Mouse (Mus musculus) mesoderm, embryonic 11.5 days (tissue): ENCODE measurements at regions not wholly inside any gene's neighbourhood (a gene's known extent, or its start where the extent isn't known, plus 50 kb on each side); places are given as distances from the start of the nearest gene placed in this dataset.

ENCODE experiments used
- DNase-seq: peaks from one replicate; pipeline ENCODE4 v3.0.0-alpha.2; 2012; ENCODE audit warnings: low read depth, low spot score

GRCm38 (mm10) chr8:126688014-126688413 is 94.2 kb upstream of the Irf2bp2 start:
- no peak for DNase-seq

- DNase-seq: no peak
Measured at GRCm38 (mm10) chr8:126686827-126687226, 93.0 kb upstream of the Irf2bp2 start.

DNA sequence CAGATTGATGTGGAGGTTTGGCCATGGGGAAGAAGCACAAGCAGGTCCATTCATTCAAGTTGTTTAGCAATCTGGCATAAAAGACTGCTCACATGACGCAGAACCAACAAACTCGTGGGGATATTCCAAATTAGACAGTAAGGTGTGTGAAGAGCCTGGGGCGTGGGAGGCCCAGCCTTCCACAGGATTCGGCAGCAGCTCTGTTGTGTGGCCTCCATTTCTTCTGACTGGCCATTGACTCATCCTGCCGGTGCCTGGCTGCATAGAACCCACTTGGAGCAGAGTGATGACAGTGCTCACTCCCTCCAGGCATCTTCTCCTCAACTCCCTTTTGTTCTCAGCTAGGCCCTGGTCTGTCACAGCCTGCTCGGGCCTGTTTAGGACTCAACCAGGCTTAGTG is 91.6 kb upstream of the Irf2bp2 start:
- no peak for DNase-seq

DNA sequence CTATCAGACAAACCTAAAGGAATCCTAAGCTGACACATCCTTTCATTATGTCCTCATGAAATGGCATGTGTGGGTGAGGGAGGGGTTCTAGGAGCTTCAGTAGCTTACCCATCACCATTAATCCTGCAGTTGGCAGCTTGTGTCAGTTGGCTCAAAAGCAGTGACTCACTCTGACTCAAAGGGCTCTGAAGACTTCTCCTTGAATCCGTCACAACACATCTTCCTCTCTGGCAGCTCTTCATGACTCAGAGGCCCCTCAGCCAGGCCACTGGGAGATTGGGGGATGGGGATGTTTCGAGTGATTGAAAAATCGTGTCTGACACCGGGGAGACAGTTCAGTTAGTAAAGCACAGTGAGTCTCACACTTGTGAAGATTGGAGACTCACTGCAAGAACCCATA is 90.2 kb upstream of the Irf2bp2 start:
- DNase-seq: no peak

- DNase-seq: no peak
Measured at GRCm38 (mm10) chr8:126683555-126683947, 89.8 kb upstream of the Irf2bp2 start.

DNA sequence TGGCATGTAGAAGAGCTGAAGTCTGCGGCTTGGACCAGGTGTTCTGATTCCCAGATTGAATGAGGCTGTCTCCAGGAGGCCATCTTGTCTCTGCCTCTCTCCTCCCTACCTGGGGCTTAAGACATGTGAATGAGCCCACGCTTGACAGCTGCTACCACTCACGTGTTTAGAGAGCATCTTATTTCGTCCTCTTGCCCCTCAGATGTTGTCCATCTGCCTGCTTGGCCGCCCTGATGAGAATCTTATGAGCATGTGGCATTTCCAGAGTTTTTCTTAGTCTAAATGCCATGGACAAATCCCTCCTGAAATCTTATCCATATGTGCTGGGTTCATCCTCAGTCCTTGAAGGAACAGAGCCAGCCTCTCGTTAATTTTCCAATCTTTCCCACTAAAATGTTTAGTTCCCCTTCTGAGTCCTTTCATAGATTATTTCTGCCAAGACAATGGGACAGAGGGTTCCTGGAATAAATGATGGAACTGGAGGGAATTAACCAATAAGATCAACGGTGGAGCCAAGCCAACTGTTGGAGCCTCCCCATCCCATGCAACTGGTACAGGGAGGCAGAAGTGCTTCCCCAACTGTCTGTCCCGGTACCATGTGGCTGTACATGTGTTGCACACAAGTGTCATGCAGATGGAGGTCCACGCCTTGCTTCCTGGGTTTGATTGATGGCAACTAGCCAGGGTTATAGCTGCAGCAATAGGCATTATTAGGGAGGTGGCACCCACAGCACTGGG is 89.2 kb upstream of the Irf2bp2 start:
- no peak for DNase-seq

DNA sequence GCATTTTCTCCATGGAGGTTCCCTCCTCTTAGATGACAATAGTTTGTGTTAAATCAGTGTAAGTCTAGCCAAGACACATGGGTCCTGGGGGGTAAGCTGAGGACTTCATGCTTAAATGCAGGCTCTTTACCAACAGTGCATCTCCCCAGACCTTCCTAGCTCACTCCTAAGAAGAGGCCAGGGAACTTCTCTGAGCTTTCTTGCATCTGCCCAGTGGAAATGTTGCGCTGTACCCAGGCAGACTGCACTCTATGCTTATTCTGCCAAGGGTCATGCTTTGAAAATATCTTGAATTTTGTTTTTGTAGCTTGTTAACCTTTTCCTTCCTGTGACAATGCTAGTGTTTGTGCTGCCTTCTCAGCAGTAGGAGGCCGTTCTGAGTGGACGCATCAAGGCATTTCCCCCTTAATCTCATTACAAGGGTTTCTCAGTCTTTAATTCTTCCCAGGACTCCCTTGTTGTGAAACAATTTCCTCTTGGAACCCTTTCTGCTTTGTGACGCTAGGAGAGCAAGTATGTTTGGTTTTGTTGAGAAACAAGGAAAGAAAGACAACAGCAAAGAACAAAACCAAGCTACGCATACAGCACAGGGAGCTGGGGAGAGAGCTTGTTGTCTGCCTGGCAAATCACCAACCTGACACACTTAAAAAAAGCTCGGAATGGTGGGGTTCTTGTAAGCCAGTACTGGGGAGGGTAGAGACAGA is 88.3 kb upstream of the Irf2bp2 start:
- no peak for DNase-seq

- no peak for DNase-seq
Measured at GRCm38 (mm10) chr8:126678004-126678751, 84.4 kb upstream of the Irf2bp2 start.

GRCm38 (mm10) chr8:126675153-126675552 is 81.4 kb upstream of the Irf2bp2 start:
- DNase-seq: no peak

DNA sequence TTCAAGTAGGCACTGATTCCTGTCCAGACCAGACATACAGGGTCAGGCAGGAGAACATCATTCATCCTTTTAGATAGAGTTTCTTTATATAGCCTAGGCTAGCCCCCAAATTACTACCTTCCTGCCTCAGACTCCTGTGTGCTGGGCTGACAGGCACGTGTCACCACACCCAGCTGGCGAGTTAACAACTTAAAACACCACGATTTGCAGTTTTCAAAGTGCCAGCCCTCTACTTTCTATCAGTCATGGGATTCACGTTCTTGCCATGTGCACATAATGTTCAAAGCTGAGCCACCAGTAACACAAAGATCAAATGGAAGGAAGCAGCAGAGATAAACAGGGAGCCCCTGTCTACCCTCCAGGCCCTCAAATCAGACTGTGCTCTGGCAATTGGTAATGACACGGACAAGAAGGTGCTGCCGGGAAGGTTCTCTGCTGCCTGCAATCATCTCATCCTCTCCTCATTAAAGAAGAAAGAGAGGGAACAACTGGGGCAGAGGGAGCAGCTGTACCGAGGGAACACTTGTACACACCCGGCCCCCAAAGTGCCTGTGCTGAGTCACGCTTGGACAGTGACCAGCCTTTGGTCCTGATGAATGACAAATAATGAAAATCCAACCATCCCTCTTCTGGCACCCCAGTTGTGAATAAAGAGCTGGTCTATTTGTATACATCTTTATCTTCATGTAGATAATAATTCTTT is 79.4 kb upstream of the Irf2bp2 start:
- DNase-seq: no peak

- DNase-seq: no peak
Measured at GRCm38 (mm10) chr8:126671594-126671993, 77.8 kb upstream of the Irf2bp2 start.

DNA sequence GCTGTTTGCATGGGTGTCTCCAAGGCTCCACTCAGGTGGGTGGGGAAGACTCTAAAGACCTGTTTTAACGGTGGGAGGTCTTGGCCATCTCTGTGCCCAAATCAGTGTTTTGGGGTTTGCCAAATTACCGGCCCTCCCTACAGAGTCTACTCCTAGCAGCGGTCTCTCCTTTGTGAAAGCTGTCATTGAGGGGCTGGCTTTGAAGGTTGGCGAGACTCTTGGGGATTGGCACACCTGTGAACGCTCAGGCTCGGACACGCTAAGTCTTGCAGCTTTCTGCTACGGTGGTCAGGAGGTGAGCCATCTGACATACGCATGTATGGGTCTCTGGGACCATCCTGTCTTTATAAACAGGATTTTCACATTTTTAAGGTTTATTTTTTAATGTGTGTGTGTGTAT is 76.1 kb upstream of the Irf2bp2 start:
- no peak for DNase-seq

DNA sequence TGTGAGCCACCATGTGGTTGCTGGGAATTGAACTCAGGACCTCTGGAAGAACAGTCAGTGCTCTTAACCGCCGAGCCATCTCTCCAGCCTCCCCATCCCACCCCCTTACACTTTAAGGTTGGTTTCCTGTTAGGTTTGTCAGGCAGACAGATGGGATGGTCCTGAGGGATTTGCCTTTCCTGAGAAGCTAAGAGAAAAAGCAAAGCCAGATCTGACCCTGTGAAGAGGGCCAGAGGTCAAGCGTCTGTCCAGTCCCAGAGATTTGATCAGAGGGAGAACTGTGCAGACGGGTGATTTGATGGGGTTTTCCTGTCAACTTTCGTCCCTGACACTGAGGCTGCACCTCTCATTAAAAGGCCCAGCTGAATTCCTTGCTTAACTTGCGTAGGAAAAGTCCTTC is 75.4 kb upstream of the Irf2bp2 start:
- DNase-seq: no peak

GRCm38 (mm10) chr8:126668657-126669025 is 74.9 kb upstream of the Irf2bp2 start:
- DNase-seq: no peak

- DNase-seq: no peak
Measured at GRCm38 (mm10) chr8:126667721-126668656, 74.2 kb upstream of the Irf2bp2 start.

- no peak for DNase-seq
Measured at GRCm38 (mm10) chr8:126667086-126667720, 73.4 kb upstream of the Irf2bp2 start.

GRCm38 (mm10) chr8:126666327-126667085 is 72.7 kb upstream of the Irf2bp2 start:
- peak; percentile 95 for DNase-seq

- DNase-seq: no peak
Measured at GRCm38 (mm10) chr8:126665581-126666241, 71.9 kb upstream of the Irf2bp2 start.

GRCm38 (mm10) chr8:126664891-126665290 is 71.1 kb upstream of the Irf2bp2 start:
- DNase-seq: no peak
